Mouse (Mus musculus): Measurements from ENCODE around the gene Hist1h2ag.

GRCm38 (mm10) chr13:21997821-21998220, 44.9 kb downstream of the Hist1h2ag start:
- TF ChIP-seq CTCF (IDR thresholded peaks at IDR 0.05; ENCODE audit: control insufficient read depth, insufficient read depth, low read length) (no peak), POLR2A (IDR thresholded peaks at IDR 0.05; ENCODE audit: borderline replicate concordance, control insufficient read depth, low read depth, low read length) (no peak)

All from bone marrow, adult 2 months (tissue).